Mouse (Mus musculus) myocyte (in vitro differentiated cells): ENCODE measurements at regions not wholly inside any gene's neighbourhood (a gene's known extent, or its start where the extent isn't known, plus 50 kb on each side); places are given as distances from the start of the nearest gene placed in this dataset.

Experiments
- E2F4 ChIP-seq: IDR thresholded peaks from one replicate; pipeline ENCODE4 v1.6.1; 2011; ENCODE audit warnings: mild to moderate bottlenecking, control low read depth, moderate library complexity; ENCODE audit not compliant: insufficient read depth
- POLR2A ChIP-seq: IDR thresholded peaks from one replicate; pipeline ENCODE4 v1.6.1; 2011; ENCODE audit warnings: low read depth, mild to moderate bottlenecking, control low read depth, moderate library complexity; ENCODE audit not compliant: insufficient read length
- POLR2AphosphoS2 ChIP-seq: IDR thresholded peaks from one replicate; pipeline ENCODE4 v1.6.1; 2011; ENCODE audit warnings: low read depth, control low read depth; ENCODE audit not compliant: insufficient read length

- TF ChIP-seq POLR2A: no peak
- no peak for TF ChIP-seq E2F4
- TF ChIP-seq POLR2AphosphoS2: no peak
These were observed 254.2 kb downstream of the Kcnrg start for GRCm38 (mm10) chr14:61861357-61861958.
